Mouse (Mus musculus) hindbrain, embryonic 13.5 days (tissue): ENCODE data around the gene Smox. TPM values are rescaled to one million over a fixed set of nuclear protein-coding genes. Genes with fewer than 3 reads are reported as not detected.

Experiments
- polyA plus RNA-seq: library from polyadenylated mRNA; unstranded; fragments of >200 nt; fragmentation: Nextera tagmentation; extraction: Ambion mirVana; gene quantifications from 2 replicates; pipeline ENCODE4 v1.2.1, GENCODE M21; 2015

Gene Smox
- polyA plus RNA-seq, 1 experiment from 2014 or later: 47.9 TPM

Other genes with a start within 250 kb of the Smox start
- 28.4 and 30.9 TPM in 2 replicates for gene Pank2, start 229.0 kb upstream of the Smox start, polyA plus RNA-seq
- 21.4 and 23.2 TPM in 2 replicates for gene Rnf24, start 138.6 kb upstream of the Smox start, polyA plus RNA-seq
- 0.10 and 0.25 TPM in 2 replicates for gene Adra1d, start 70.8 kb downstream of the Smox start, polyA plus RNA-seq